Mouse (Mus musculus): ENCODE measurements at regions not wholly inside any gene's neighbourhood (a gene's known extent, or its start where the extent isn't known, plus 50 kb on each side); places are given as distances from the start of the nearest gene placed in this dataset.

DNA sequence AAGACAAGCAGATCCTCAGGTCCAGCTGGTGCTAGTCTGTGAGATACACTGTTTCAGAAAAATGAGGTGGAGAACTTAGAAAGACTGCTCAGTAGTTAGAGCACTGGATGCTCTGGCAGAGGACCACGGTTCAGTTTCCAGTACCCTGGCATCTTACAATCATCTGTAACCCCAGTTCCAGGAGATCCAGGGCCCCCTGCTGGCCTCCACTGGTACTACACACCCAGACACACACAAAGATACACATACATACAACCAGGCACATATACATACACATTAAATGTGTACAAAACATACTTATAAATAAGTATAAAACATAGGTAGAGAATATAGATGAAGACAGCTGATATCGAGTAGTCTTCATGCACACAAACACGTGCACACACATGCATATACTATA, 97.4 kb upstream of the Supt20 start:
- no peak for TF ChIP-seq CTCF (IDR thresholded peaks at IDR 0.05; ENCODE audit: low read depth)
- no peak for TF ChIP-seq EP300 (IDR thresholded peaks at IDR 0.05; ENCODE audit: low read depth)
